Mouse (Mus musculus) CD4-positive helper T cell, adult 2 months (primary cell): ENCODE measurements around the gene Cabp1.
"Not testable (repeated sequence)": the region's sequence is repeated elsewhere in the genome, so short reads cannot be mapped to it uniquely, and the experiment has no call there.

Experiments
- DNase-seq: peaks from one replicate; pipeline ENCODE4 v3.0.0-alpha.2; 2012; ENCODE audit warnings: low read depth, missing footprints, low spot score

Cabp1 gene

DNA sequence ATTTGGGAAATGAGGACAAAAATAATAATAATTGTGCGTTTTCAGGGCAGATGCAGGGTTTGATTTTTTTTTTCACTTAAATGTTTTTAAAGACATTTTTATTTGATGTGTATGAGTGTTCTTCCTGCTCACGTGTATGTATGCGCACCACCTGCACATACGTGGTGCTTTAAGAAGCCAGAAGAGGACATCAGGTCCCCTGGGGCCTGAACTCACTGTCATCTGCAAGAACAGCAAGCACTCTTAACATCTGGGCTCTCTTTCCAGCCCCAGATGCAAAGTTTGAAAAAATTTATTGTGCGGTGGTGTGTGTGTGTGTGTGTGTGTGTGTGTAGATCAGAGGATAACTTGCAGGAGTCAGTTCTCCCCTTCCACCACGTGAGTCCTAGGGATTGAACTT is 16.3 kb downstream of the Cabp1 start:
- no peak for DNase-seq

DNA sequence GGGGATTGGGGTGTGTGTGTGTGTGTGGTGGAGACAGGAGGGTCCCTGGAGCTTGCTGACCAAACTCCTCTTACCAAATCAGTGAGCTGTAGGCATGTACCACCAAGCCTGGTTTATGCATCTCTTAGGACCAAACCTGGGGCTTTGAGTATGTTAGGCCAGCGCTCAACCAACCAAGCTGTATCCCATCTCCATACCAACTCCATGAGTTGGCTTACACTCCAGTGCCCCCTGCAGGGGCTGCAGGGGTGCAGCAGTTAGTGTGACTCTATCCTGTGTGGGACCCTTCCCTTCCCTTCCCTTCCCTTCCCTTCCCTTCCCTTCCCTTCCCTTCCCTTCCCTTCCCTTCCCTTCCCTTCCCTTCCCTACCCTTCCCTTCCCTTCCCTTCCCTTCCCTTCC is 19.6 kb downstream of the Cabp1 start:
- DNase-seq: peak; percentile 40

- no peak for DNase-seq
These were observed 24.0 kb downstream of the Cabp1 start for GRCm38 (mm10) chr5:115170150-115170549.

- DNase-seq: no peak
These were observed 25.4 kb downstream of the Cabp1 start for GRCm38 (mm10) chr5:115168641-115169415.

DNA sequence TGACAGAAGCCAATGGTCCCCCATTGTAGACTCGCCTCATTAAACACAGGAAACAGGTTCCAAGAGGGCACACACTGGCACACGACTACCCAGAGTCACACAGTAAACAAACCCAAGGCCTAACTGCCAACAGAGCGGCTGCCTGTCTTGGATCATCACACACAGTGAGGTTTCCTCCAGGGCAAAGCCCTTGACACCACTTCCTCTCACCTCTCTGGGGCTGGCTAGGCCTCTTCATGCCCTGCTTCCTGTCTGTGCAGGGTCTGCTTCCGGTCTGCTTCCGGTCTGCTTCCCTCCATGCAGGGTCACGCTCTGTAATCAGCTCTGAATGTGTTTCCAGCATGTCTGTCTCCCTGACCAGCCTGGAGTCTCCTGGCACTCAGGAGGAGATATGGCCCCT is 26.8 kb downstream of the Cabp1 start:
- DNase-seq: peak; percentile 79

DNA sequence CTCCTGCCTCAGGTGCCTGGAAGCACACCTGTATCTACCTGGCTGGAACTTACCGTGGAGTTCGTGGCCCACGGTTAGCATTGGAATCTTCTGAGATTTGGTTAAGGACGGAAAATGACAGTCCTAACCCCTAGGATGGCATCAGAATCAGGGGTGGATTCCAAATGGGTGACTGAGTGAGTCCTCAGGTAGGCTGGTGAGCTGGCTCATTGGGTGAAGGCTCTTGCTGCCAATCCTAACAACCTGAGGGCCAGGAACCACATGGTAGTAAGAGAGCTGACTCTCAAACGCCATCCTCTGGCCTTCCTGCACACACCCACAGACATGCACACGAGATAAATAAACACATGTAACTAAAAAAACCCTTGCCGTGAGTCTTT is 27.4 kb downstream of the Cabp1 start:
- DNase-seq: no peak

DNA sequence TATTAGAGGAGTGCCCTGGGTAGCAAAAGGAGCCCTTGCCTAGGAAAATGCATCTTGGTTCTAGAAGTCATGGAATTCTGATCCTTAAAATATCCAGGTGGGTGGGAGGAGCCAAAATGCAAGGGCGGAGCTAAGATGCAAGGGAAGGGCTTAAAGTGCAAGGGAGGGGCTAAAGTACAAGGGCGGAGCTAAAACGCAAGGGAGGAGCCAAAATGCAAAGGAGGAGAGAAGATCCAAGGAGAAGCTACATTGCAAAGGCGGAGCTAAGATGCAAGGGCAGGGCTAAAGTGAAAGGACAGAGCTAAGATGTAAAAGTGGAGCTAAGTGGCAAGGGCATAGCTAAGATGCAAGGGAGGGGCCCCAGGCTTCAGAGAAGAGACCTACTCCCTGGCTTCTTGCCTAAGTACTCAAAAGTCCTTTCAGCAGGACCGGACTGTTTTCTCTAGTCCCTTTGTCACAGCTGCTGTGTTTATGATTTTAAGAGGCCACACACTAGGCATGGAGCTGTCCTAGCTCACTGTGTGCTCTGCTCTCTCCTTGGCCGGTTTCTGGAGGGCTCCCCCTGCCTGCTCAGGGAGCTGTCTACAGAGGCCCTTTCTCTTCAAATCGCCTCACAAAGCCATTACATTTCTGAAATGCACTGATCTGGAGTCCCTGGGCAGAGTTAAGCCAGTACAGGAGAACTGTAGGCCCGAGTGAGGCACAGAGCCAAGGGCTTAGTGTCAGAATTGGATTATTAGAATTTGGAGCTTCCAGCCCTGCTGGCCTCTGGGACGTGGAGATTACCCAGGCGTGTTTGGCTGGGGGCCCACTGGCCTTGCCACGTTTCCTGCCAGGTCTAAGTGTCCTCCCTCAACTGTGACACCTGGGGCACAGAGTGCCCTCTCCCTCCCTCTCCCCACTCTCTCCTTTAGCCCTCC is 28.0 kb downstream of the Cabp1 start:
- DNase-seq: peak; percentile 23

GRCm38 (mm10) chr5:115165351-115165750 is 28.8 kb downstream of the Cabp1 start:
- peak; percentile 28 for DNase-seq

GRCm38 (mm10) chr5:115164446-115164845 is 29.7 kb downstream of the Cabp1 start:
- DNase-seq: not testable (repeated sequence)

DNA sequence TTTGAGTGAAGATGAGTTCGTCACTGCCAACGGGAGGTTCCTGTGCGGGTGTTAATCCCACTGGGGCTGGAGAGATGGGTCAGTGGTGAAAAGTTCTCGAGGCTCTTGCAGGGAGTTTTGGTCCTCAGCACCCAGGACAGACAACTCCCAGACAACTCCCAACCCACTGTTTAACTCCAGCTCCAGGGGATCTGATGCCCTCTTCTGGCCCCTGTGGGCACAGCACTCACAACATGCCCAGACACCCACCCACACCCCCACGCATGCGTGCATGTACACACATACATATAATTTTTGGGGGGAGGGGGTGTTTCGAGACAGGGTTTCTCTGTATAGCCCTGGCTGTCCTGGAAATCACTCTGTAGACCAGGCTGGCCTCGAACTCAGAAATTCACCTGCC is 30.6 kb downstream of the Cabp1 start:
- DNase-seq: peak; percentile 64

DNA sequence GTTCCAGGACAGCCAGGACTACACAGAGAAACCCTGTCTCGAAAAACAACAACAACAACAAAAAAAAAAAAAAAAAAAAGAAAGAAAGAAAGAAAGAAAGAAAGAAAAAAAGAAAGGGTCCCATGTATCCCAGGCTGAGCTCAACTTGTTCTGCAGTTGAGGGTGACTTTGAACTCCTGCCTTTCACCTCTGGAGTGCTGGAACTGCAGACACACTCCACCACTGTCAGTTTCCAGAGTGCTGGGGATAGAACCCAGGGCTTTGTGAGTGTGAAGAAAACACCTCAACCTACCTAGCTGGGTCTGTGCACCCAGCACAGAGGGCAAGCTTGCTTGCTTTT is 32.3 kb downstream of the Cabp1 start:
- DNase-seq: not testable (repeated sequence)

DNA sequence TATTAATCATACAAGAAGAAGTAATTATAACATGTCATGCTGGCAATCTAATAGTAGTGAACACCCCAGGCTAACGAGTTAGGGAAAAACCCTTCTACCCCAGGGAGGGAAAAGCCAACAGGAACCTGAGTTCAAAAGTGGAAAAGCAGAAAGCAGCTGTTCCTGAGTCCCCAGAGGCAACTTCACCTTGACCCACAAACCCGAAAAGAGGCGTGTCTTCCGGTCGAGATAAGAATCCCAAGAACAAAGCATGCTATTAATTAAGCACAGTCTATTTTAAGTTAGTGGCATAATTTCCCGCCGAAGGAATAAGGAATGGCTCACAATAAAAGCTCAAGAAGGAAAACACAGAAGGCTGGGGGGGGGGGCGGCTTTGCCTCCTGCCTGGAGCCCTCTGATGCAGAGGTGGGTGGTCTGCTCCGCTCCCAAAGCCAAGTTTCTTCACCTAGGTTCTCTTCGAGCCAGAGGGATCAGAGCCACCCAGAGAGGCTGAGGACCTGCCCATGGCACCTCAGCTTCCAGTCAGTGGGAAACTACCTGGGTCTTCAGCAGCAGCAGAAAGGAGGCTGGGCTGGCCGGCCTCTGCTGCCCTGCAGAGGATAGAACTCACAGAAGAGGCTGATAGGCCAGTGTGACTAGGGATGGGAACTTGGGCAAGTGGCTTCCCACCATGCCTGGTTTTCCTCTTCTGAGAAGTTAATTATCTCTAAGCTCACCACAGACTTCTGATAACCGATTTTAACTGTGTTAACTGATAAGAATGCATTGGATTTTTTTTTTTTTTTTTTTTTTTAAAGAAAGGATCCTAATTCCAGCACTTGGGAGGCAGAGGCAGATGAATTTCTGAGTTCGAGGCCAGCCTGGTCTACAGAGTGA is 32.9 kb downstream of the Cabp1 start:
- peak; percentile 51 for DNase-seq

DNA sequence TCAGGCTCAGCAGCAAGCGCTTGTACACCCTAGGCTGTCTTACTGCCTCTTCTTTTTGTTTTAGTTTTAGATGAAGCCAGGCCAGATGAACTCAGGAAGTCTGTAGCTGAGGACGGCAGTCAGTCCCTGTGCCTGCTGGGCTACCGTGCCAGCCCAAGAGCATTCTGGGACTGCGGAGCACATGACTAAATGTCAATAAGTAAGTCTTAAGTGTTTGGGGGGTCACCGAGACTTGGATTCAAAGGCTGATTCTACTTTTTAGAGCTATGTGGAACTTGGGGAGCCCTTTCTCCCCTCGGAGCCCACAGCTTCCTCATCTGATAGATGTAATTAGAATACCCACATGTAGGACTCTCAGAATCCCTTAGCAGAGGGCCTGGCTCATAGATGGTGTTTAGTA is 33.5 kb downstream of the Cabp1 start:
- DNase-seq: peak; percentile 28

GRCm38 (mm10) chr5:115159165-115159564 is 35.0 kb downstream of the Cabp1 start:
- no peak for DNase-seq

DNA sequence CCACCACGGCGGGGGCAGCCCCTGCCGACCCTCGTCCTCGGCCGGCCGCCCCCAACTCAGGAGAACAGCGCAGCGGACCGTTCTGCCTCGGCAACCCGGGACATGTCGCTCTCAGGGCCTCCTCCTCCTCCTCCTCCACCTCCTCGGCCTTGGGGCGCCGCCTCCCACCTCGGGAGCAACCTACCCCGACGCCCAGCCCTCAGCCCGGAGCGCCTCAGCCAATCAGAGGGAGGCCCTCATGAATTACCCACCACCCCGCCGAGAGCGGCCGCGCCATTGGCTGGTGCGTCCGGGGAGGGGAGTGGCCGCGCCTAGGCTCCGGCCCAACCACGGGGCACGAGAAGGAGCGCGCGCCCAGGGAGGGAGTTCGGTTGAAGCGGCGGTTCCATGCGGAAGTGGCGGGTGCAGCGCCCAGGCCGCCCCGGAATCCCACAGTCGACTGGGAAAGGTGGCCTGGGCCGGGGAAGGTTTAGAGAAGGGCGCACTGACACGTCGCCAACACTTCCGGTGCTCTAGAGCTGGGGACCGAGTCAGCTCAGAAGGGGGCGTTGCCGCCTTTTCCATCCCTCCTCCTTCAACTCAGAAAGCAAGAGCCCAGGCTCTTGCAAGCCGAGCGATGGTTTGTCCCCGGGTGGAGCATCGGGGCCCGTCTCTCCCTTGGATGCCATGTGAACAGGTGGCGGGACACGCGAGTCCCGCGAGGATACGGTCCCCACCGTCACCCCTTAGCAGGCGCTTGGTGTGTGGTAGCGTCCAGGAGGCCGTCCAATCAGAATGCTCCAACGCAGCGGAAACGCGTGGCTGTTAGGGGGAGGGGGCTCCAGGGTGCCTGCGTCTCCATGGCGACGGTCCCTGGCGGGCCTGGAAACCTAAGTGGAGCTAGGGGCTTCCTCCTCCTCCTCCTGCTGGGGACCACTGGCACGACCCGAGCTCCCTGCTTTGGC is 35.9 kb downstream of the Cabp1 start, which contains the start of gene Mlec:
Gene Mlec, minus strand, starts transcription at position 140 of the 944 bp plus-strand sequence.
- peak; percentile 99 for DNase-seq

- DNase-seq: peak; percentile 64
These were observed 37.1 kb downstream of the Cabp1 start for GRCm38 (mm10) chr5:115156933-115157589.

DNA sequence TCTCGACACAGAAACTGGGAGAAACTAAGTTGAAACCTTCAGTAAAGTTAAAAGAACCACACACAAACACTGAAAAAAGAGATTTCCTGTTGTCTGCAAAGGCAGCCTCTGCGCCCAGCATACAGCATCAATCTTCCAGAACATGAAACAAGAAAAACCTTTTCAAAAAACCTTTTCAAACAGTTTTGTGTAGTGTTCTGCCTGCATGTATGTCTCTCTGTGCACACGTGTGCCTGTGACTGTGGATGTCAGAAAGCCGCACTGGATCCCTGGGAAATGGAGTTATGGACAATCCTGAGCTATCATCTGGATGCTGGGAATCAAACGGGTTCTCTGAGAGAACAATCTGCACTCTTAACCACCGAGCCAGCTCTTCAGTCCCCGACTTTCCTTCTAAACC is 37.8 kb downstream of the Cabp1 start:
- peak; percentile 57 for DNase-seq

DNA sequence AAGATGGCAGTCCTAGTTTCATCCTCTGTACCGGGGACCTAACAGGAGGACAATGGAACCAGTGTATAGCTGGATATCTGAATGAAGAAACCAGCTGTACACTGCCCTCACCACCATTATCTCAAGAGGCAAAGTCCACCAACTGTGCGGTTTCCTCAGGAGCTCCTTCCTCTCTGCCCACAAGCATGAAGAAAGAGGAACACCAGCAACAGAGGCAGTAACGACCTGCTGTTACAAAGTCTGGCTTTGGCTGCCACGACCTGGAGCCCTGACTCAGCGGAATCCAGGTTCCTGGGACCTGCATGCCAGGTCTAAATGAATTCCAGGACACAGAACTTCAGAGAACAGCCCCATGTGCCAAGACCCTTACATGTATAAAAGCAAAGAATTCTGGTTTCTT is 38.4 kb downstream of the Cabp1 start:
- DNase-seq: peak; percentile 40

GRCm38 (mm10) chr5:115155156-115155631 is 39.0 kb downstream of the Cabp1 start:
- no peak for DNase-seq
